Mouse (Mus musculus): ENCODE data around the gene Icos.
A peak's percentile ranks its signal among the peaks of the same experiment; 100 is the strongest.

Icos gene

DNA sequence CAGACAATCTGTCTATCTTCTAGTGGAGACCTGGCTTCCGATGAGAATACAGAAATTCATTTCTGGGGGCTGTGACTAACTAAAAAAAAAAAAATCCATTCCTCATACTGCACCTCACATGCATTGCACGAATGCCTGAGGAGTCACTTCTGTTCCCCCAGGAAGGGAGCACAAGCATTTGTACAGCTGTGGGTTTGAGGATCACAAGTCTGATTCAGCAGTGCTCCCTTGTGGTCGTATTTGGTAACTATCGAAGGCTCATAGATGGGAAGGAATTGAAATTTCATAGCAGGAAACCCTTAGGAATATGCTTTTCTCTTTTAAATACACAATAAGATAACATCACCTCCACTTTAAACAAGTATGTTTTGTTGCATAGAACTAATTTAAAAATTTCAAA is 16.6 kb upstream of the Icos start:
- DNase-seq (ENCODE audit: low read depth in 2 of 2, low spot score in 2 of 2): peak in 1 of 2 experiments; percentile 50

DNA sequence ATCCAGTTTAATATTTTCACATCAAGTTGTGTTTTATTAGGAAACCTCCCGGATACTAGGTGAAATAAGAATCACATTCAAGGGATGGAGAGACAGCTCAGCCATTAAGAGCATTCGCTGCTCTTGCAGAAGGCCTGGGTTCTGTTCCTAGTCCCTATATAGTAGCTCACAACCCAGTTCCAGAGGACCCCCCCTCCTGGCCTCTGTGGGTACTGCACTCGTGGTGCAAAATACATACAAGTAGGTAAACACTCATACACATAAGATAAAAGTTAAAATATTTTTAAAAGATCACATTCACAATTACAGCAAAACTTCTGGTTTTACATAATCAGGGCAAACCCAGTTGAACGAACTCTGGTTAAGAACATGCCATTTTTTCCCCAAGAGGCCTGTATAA is 15.6 kb upstream of the Icos start:
- no peak for DNase-seq (ENCODE audit: low read depth in 2 of 2, low spot score in 2 of 2)

DNA sequence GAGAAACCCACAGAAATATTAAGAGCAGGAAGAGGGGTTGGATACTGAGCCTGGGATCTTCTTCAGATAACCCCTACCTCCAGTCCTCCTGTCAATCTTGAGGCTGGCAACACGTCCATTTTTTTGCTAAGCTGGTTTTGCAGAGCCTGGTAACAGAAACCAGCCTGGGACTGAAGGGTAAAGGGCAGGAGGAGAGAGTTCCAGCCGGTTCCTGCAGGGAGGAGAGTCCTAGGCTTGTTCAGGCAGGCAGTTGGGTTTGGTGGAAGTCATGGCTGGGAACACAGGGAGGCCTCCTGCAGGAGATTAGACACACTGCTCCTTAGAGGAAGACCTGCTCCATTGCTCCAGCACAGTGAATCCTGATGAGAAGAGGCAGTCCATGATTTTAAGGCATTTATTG is 10.2 kb upstream of the Icos start:
- DNase-seq (ENCODE audit: low read depth in 2 of 2, low spot score in 2 of 2): no peak

DNA sequence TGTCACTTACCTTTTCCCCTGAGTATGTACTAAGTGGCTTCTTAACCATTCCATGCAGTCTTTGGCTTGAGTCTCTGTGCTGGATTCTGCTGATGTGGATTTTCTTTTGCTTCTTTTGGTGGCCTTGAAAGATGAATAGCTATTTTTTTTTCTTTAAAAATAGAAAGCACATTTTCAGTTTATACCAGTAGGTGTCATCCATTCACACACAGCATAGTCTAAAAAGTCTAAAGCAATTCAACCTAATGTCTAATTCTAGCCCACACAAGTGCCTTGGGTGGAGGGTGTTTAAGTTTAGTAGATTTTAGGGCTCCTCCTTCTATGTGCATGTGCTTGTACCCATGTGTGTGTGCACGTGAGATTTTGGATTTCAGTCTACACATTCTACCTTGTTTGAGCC is 6.9 kb upstream of the Icos start:
- DNase-seq (ENCODE audit: low read depth in 2 of 2, low spot score in 2 of 2): no peak

DNA sequence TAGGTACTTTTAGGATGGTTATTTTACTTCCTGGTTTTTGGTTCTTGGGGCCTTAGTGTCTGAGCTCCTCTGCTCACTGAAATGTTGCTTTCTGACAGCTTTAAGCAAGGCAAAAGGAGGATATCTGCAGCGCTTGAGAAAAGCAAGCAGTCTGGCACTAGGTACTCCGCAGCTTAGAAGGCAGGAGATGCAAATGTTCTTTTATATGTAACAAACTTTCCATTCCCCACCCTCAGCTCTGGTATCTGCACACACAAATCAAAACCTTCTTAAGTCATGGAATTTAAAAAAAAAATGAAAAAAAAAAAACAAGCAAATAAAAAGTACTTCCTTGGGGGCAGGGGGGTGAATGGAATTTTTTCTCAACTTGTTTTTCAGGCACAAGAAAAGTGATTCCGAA is 3.5 kb upstream of the Icos start:
- DNase-seq (ENCODE audit: low read depth in 2 of 2, low spot score in 2 of 2): no peak

DNA sequence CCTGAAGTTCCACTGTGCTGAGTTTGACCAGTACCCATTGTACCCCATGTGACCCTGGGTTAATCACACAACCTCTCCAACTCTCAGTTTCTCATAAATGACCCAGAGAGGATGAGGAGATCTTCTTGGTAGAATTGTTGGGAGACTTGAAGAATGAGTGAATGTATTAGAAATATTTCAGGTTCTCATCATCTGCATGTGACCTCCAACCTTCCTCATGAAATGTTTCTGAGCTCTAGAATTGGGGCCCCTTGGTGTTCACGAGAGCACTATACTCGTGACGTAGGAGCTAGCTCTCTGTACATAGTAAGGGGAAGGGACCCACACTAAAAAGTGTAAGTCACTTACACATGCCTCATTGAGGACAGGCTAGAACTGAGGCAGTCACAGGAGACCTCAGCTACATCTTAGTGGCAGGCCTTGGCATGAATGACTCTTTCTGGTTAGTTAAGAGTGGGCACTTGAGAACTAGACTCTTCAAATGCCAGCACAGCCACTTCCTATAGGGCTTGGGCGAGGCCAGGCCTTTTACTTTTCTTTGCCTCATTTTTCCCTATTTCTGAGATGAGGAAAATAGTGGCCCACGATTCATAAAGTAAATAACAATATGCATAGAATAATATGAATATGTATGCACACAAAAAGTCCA is 2.0 kb upstream of the Icos start:
- no peak for DNase-seq (ENCODE audit: low read depth in 2 of 2, low spot score in 2 of 2)

DNA sequence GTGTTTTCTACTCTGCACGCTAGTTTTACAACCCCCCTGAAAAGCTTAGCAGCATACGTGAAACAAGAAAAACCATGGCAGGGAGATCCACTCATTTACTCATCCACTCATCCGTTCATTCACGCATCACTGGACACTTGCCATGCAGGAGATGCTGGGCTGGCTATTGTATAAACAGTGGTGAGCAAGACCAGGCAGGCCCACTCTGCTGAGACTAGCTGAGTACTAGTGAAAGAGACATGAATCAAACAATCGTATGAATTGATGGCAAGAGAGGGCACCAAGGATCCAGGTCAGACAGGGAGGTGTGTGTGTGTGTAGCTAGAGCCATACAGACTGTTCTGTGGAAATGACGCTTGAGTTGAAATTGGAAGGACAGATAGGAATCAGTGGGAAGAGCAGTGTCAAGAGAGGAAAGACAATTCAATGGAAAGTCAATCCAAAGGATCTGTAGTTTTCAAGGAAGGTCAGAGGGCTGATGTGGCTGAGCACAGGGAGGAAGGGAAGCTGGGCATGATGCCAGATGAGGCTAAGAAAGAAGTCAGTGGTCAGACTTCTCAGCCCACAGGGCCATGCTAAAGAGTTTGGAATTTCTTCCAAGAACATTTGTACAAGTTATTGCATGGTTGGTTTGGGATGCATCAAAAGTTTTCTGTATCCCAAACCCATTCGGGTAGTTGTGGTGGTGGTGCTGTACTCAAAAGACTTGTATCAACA is 1.6 kb downstream of the Icos start:
- no peak for DNase-seq (ENCODE audit: low read depth in 2 of 2, low spot score in 2 of 2)

DNA sequence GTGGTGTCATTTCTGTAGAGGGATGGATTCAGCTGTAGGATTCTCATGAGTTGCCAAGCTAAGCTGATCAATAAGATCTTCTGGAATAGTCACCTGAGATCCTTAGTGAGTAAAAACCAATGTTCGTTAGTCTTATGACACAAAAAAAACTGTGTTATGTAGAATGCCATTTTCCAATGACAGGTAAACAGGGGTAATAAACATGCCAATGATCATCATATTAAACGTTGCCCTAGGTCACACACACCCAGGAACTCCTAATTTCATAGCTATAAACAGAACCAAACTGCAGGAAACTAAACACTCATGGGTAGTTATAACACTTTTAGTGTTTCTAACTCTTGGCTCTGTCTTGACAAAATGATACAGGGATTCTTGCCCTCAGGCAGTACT is 2.1 kb downstream of the Icos start:
- DNase-seq (ENCODE audit: low read depth in 2 of 2, low spot score in 2 of 2): no peak

DNA sequence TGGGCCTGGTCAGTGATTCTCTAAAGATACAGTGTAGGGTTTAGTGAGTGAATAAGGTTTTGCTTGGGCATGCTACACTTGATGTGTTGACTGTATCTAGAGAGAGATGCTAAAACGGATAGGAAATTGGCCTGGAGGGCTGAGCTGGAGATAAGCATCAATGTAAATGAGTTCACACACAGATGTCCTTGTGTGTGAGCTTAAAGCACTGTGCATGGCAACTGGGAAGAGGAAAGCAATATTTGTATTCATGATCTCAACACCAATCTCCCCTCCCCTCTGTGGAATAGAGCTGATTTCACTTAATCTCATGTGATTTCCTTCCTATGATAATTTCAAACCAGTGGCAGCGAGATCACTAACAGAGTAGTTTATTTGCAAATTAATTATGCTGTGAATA is 7.3 kb downstream of the Icos start:
- no peak for DNase-seq (ENCODE audit: low read depth in 2 of 2, low spot score in 2 of 2)

DNA sequence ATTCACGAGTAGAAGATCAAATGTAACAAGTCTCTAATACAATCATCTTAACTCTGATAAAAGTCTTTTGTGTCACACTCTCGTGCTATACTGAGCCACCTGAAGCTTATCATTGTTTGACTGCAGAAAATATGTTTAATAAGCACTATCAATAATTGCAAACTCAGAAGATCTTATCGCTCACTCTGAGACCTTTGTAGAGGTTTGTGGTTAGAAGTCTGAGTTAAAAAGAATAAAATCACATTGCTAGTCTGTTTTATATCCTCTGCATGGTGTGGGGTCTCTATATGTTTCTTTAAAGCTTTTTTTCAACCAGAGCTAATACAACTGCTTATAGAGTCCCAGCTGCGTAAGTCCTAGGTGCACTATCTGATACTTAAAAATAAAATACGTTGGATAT is 8.4 kb downstream of the Icos start:
- DNase-seq (ENCODE audit: low read depth in 2 of 2, low spot score in 2 of 2): no peak

DNA sequence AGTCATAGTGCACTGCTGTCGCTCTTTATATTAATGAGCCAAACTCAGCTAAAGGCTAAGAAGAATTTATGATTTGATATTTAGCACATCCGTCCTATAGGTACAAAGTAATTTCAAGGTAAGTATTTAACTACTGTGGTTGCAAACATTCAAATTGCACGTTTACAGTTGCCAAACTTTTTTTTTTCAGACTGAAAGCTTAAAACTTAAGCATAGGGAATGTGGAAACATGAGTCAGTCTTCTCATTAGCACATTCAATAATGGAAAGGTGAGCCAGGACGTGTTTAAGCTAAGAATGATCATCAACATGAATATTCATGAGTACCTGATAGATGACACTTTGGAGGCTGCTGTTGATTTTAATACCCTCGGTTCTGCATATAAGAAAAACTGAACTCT is 11.4 kb downstream of the Icos start:
- DNase-seq (ENCODE audit: low read depth in 2 of 2, low spot score in 2 of 2): no peak

DNA sequence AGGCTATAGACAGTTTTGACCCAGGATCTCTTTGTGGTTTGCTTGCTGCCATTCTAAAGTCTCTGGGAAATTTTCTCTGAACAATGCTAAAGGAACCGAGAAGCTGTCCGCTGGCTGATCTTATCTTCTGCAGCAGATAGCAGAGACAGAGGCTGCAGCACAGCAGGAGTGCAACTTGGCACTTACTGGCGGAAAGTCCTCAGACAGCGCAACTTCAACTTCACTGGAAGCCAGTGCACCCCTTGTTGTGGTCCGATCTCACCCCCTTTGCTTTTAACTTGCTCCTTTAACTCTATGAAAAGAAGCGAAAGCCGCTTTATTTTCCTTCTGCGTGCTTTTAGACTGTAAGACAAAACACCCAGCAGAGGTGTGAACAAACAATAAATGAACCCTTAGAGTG is 12.6 kb downstream of the Icos start:
- DNase-seq (ENCODE audit: low read depth in 2 of 2, low spot score in 2 of 2): peak in 1 of 2 experiments; percentile 44

DNA sequence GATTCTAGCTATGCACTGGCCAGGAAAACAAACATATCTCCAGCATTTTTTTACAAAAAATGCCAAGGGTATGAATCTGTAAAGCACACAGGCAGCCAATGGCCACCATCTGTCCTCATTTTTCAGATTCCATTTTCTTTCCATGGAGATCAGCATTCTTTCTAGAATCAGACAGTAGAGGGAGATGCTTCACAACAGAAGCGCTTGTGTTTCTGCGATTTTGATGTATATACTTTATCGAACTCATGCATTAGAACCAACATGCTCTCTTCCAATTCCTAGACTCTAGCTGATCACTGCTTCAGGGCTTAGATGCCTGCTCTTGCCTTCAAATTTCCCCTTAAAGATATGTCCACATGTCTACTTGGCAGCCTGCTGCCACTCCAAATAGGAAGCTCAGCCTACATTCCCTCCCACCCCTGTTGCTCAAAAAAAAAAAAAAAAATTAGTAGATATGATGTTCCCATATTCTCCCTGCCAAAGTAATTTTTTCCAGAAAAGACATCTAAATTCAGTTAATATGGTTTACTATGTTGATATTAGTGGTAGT is 20.4 kb downstream of the Icos start:
- no peak for DNase-seq (ENCODE audit: low read depth in 2 of 2, low spot score in 2 of 2)

DNA sequence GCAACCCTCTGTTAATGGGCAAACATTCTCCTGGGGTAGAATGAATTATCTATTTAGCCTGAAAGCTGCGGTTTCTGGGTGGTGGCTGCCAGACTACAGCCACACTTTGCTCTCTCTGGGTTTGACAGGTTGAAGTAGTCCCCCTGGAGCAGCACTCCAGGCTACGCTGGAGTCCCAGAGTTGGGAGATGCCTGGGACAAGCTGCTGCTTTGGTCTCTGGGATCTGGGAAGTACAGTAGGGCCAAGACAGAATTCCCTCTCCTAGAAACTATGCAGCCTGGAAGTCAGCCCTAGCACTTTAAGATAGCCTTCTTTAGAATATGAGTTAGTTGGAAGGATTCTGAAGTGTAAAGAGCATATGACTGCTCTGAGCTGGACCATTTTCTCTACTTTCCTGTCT is 21.0 kb downstream of the Icos start:
- DNase-seq (ENCODE audit: low read depth in 2 of 2, low spot score in 2 of 2): no peak

DNA sequence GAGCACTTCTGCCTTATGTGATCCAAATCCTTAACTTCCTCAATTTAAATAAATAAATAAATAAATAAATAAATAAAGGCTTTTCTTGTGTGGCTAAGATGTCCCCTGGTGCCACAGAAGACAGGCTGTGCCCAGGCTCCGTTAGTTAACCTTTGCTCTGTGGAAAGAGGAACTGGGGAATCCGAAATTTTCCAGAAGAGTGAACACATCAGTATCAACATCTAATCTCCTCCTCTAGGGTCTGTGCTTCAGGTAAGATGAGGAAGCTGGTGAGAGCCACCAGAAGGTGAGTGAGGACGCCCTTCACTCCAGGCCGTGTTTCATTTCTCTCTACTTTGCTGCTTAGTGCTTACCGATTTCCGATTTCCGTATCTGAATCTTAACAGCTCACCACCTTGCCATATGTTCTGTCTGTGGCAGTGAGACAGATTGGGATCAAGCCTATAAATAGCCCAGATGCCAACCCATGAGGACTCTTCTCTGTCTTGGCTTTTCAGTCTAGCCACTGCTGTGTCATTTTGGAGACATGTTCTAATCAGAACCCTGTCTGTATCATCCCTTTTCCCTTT is 24.1 kb downstream of the Icos start:
- no peak for DNase-seq (ENCODE audit: low read depth in 2 of 2, low spot score in 2 of 2)

DNA sequence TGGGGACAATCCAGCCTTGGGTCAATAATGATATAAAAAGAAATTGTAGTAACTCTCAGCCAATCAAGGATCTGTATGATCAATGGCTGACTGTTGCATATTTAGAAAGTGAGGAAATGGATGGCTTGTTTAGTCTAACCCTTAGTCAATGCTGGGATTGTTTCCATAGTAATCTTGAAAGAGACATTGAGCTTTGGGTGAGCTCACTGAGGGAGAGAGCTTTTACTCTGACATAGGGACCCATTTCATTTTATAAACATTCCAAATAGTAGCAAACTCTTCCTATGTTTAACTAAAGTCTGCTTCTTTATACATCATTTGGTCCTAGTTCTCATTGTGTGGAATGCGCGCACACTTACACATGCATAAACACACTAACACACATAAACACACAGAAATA is 28.5 kb downstream of the Icos start:
- no peak for DNase-seq (ENCODE audit: low read depth in 2 of 2, low spot score in 2 of 2)

DNA sequence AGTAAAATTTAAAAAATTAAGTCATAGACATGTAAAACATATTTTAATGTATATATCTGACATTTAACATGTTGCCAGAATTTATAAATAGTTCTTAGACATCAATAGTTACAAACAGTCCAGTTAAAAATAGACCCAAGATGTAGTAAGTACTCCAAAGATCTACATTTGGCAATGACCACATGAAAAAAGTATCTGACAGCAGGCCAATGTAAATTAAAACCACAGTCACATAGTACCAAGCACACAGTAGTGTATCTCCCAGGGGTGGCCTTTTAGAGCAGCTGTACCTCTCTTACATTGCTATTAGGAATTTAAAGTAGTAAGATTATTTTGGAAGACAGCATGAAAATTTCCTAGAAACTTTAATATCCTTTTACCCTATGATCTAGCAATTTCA is 29.8 kb downstream of the Icos start:
- no peak for DNase-seq (ENCODE audit: low read depth in 2 of 2, low spot score in 2 of 2)

DNA sequence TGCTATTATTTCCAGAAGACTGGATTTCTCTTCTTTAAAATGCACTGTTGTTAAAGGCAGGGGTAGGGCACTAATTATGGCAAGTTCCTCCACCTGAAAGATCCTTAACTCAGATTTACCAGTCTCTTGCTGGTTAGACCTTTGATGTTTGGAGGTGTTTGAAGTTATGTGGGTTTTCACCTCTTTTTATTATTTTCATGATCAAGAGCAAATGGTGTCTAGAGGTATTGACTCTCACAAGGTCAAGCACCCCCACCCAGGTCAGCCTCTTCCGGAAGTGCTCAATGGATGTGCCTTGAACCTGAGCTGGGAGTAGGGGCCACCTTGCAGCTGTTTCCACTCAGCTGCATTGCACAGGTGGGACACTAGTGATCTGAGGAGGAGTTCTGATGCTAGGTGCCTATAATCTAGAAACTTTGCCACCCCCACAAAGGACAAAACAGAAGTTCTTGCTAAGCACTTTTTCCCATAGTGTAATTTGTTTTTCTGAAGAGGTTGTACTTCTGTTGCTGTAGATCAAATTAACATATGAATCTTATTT is 38.9 kb downstream of the Icos start:
- no peak for DNase-seq (ENCODE audit: low read depth in 2 of 2, low spot score in 2 of 2)

DNA sequence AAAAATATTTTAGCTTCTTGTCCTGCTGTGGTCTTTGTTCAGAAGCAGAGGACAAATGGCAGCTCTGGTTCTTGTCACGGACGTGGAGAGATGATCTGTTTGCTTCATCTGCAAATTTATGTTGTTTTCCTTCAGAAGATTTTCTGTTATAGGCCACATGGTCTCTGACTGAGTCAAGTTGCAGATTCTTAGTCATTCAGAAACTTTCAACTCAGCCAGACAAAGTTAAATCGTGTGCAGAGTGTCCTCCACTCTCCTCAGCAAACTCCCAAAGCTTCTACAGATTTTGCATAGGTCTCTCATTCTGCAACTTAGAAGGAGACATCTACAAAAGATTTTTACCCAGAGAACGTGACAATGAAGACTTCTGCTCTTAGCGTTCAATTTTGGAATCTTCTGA is 49.0 kb downstream of the Icos start:
- DNase-seq (ENCODE audit: low read depth in 2 of 2, low spot score in 2 of 2): no peak

DNA sequence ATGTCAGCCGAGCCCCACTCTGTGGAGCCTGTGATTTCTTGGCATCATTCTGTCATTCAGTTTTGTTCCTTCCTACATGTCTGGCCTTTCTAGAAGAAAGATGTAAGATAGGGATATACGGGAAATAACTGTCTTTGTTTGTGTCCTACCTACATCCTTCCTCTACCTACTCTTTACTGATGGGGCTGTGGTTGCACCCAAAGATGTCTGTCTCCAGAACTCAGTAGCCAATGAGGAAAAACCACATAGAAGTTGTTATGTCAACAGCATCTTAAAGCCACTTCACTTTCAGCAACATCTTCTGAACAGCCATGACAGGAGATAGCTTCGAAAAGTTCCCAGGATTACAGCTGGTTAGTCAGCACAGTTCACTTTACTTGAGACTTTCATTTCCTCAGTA is 49.8 kb downstream of the Icos start:
- DNase-seq (ENCODE audit: low read depth in 2 of 2, low spot score in 2 of 2): no peak

DNA sequence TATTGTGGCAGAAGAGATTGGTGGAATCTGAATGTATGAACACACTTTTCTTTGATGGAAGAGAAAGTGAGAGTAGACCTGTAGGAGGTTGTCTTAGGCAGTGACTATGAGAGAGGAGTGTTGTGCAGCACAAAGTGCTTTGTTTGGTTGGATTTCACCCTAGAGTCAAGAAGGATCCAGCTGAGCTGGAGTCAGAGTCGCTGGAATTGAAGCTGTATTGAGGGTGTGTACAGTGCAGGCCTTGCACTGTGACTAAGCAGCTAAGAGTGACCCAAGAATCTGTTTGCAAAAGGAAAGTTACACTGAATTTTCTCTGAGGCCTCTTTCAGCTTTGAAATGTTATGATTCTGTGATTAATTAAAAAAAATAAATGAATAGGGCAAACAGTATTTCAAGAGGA is 52.2 kb downstream of the Icos start:
- DNase-seq (ENCODE audit: low read depth in 2 of 2, low spot score in 2 of 2): no peak

DNA sequence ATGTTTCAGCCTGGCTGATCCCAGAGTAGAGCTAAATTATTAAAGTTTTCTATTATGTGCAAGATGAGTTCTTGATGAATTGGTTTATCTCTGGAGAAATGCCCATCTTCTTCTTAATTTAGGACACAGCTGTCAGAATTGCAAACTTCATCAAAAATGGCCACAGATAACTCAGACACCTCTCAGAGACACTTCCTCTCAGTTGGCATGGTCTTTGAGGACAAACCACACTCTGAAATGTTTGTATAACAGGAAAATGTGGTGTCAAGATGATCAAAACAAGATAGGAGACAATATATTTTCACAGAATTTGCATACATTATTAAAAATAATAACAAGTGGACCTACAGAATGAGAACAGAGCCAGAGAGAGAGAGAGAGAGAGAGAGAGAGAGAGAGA is 52.8 kb downstream of the Icos start:
- no peak for DNase-seq (ENCODE audit: low read depth in 2 of 2, low spot score in 2 of 2)

Data from CD8-positive naive resting alpha-beta T cell, adult 2 months (primary cell).